Mouse (Mus musculus) stomach, postnatal 0 days (tissue): ENCODE measurements at regions not wholly inside any gene's neighbourhood (a gene's known extent, or its start where the extent isn't known, plus 50 kb on each side); places are given as distances from the start of the nearest gene placed in this dataset.

Experiments used
- ATAC-seq: fragments of 200-750 bp; cut with Nextera tagmentation; 2 replicates; pipeline ENCODE4 v1.8.0; 2017; ENCODE audit not compliant: low FRiP score, low TSS enrichment
- DNase-seq: peaks from one replicate; pipeline ENCODE4 v3.0.0-alpha.2; 2016; ENCODE audit warnings: low spot score
- H3K27ac ChIP-seq: fragments of 300-500 bp; sonication (generic); replicated peaks from 2 replicates; pipeline ENCODE4 v1.5.1; 2014; ENCODE audit warnings: mild to moderate bottlenecking, control low read depth
- H3K27me3 ChIP-seq: fragments of 300-500 bp; sonication (generic); 2 replicates; pipeline ENCODE4 v1.6.1; 2014; ENCODE audit warnings: low read length; ENCODE audit not compliant: control insufficient read depth, insufficient read depth
- H3K36me3 ChIP-seq: fragments of 300-500 bp; sonication (generic); 2 replicates; pipeline ENCODE4 v1.6.1; 2014; ENCODE audit warnings: low read length, mixed read lengths; ENCODE audit not compliant: control insufficient read depth, insufficient read depth
- H3K4me1 ChIP-seq: fragments of 300-500 bp; sonication (generic); replicated peaks from 2 replicates; pipeline ENCODE4 v1.6.1; 2014; ENCODE audit warnings: antibody characterized with exemption; ENCODE audit not compliant: control insufficient read depth, insufficient read depth
- H3K4me2 ChIP-seq: fragments of 300-500 bp; sonication (generic); replicated peaks from 2 replicates; pipeline ENCODE4 v1.6.1; 2014; ENCODE audit warnings: low read depth, mild to moderate bottlenecking, control low read depth, moderate library complexity
- H3K4me3 ChIP-seq: fragments of 300-500 bp; sonication (generic); 2 replicates; pipeline ENCODE4 v1.5.1; 2014; ENCODE audit warnings: low read depth, low read length, control low read depth
- H3K9ac ChIP-seq: fragments of 300-500 bp; sonication (generic); 2 replicates; pipeline ENCODE4 v1.6.1; 2014; ENCODE audit warnings: mild to moderate bottlenecking, low read length, control low read depth, mixed read lengths
- H3K9me3 ChIP-seq: fragments of 300-500 bp; sonication (generic); 2 replicates; pipeline ENCODE4 v1.6.1; 2016; ENCODE audit warnings: low read length; ENCODE audit not compliant: control insufficient read depth
- CTCF ChIP-seq: IDR thresholded peaks from 2 replicates; pipeline ENCODE4 v1.5.1; 2016; ENCODE audit warnings: antibody characterized with exemption, low read depth, mild to moderate bottlenecking, moderate library complexity
- EP300 ChIP-seq: optimal IDR thresholded peaks from 2 replicates; pipeline ENCODE3; 2016; ENCODE audit warnings: antibody characterized with exemption
- WGBS: fragments of 180-500 bp; shearing (Covaris S2); extraction: QIAGEN DNeasy Blood & Tissue Kit; methylation state at CpG from one replicate; pipeline ENCODE4 v1.1.7; 2014; 5-methylcytosine and 5-hydroxymethylcytosine counted together

DNA sequence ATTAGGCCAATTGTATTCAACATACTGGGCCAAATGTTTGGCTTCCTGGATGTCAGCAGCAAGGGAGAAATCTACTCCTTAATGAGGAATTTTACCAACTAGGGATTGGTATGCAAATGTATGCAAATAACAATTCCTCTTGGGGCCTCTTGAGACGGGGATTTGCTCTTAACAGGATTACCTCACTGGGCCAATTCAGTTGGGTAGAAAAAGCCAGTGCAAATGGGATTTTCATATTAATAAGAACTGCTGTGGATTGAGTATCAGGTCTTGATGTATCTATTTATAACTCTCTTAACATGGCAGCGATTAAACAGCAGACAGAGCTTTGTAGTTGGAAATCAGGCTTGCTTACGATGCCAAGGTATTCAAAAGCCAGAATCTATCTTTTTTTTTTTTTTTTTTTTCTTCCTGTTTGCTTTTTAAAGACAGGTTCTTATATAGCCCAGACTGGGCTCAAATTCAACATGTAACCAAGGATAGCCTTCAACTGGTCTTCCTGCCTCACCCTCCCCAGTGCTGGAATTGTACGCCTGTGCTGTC lies 95.7 kb upstream of the Fam174b start:
- TF ChIP-seq CTCF (no peak), EP300 (no peak)
- no peaks in the 10 kb centered on the region for H3K27me3 ChIP-seq
- 55% methylated on average over 4 of the region's 4 CpGs for WGBS

GRCm38 (mm10) chr7:73643993-73644335 lies 96.1 kb upstream of the Fam174b start:
- Histone ChIP-seq H3K9me3 (no peaks in the 10 kb centered on the region), H3K4me3 (no peak overlapping the region), H3K4me1 (no peaks in the 10 kb centered on the region), H3K9ac (no peak overlapping the region), H3K27me3 (no peaks in the 10 kb centered on the region), H3K36me3 (no peaks in the 10 kb centered on the region), H3K4me2 (no peak overlapping the region), H3K27ac (no peak overlapping the region)
- 56% methylated on average over 10 of the region's 10 CpGs for WGBS
- no peak for DNase-seq
- ATAC-seq = no peak
- TF ChIP-seq CTCF (no peak), EP300 (no peak)

More for the DNA sequence above, 95.7 kb upstream of the Fam174b start:
- Histone ChIP-seq H3K4me1 (no peaks in the 10 kb centered on the region), H3K36me3 (no peaks in the 10 kb centered on the region), H3K9me3 (no peaks in the 10 kb centered on the region), H3K4me2 (no peak overlapping the region), H3K4me3 (no peak overlapping the region), H3K27ac (no peak overlapping the region), H3K9ac (no peak overlapping the region)
- DNase-seq (no peak), ATAC-seq (no peak)

DNA sequence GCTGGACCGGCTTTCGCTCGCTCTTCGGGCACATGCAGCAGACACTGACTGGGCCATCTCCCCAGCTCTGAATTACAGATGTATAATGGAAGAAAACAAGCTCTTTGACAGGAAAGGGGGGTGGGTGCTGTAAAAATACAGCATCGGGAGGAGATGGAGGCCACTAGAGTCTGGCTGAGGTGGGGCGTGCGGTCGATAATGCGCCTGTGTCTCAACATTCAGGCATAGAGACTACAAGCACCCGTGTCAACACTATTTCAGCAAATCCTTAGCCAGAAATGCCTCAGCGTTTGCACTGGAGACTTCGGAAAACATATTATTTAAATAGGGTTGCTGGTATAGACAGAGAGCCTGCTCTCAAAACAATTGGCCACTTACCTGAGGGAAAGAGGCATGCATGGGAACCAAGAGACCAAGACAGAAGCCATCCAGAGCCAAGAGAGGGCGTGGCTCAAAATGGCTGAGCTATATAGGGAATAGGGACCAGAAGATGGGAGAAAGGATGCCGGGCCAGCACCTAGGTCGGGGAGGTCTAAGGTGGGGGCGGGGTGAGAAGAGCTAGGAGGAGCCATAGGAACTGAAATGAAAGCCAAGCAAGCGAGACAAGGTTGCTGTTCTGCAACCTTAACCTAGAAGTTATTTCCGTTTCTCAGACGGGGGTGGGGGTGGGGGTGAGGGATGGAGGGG lies 96.7 kb upstream of the Fam174b start:
- WGBS = 79% methylated on average over 19 of the region's 19 CpGs
- no peak for ATAC-seq
- Histone ChIP-seq H3K36me3 (no peaks in the 10 kb centered on the region), H3K27ac (no peak overlapping the region), H3K4me1 (no peaks in the 10 kb centered on the region), H3K9me3 (no peaks in the 10 kb centered on the region), H3K27me3 (no peaks in the 10 kb centered on the region), H3K4me2 (no peak overlapping the region), H3K4me3 (no peak overlapping the region), H3K9ac (no peak overlapping the region)
- TF ChIP-seq CTCF (no peak), EP300 (no peak)
- no peak for DNase-seq

DNA sequence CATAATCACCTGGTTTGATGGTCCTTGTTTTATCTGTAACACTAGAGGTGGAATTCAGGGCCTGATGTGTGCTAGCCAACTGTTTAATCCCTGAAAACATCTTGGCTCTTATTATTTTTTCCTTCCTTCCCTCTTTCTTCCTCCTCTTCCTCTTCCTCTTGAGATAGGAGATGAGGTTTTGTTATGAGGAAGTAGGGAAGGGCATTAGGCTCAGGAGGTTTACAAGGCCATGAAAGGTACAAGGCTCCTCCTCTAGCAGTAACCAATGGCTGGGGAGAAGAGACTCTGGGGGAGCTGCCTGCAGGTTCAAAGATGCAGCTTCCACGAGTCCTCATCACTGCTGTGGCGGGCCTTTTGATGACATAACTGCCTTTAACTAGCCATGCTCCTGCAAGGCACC lies 98.6 kb upstream of the Chd2 start:
- H3K9ac ChIP-seq = no peak overlapping the region
- H3K27ac ChIP-seq = no peak overlapping the region
- DNase-seq (no peak), ATAC-seq (no peak)
- H3K9me3 ChIP-seq = no peaks in the 10 kb centered on the region
- H3K36me3 ChIP-seq = no peaks in the 10 kb centered on the region
- no peak overlapping the region for H3K4me2 ChIP-seq
- WGBS = 63% methylated on average over 2 of the region's 2 CpGs
- no peaks in the 10 kb centered on the region for H3K27me3 ChIP-seq
- TF ChIP-seq CTCF (no peak), EP300 (no peak)
- no peaks in the 10 kb centered on the region for H3K4me1 ChIP-seq
- H3K4me3 ChIP-seq = no peak overlapping the region

GRCm38 (mm10) chr7:73637810-73638125 lies 96.1 kb upstream of the Chd2 start:
- Histone ChIP-seq H3K9me3 (no peaks in the 10 kb centered on the region), H3K27ac (no peak overlapping the region), H3K9ac (no peak overlapping the region), H3K4me1 (no peaks in the 10 kb centered on the region), H3K4me2 (no peak overlapping the region), H3K4me3 (no peak overlapping the region), H3K27me3 (no peaks in the 10 kb centered on the region), H3K36me3 (no peaks in the 10 kb centered on the region)
- ATAC-seq (no peak), DNase-seq (no peak)
- whole genome bisulfite sequencing = 79% methylated on average over 4 of the region's 4 CpGs
- no peak for TF ChIP-seq EP300
- TF ChIP-seq CTCF = no peak

DNA sequence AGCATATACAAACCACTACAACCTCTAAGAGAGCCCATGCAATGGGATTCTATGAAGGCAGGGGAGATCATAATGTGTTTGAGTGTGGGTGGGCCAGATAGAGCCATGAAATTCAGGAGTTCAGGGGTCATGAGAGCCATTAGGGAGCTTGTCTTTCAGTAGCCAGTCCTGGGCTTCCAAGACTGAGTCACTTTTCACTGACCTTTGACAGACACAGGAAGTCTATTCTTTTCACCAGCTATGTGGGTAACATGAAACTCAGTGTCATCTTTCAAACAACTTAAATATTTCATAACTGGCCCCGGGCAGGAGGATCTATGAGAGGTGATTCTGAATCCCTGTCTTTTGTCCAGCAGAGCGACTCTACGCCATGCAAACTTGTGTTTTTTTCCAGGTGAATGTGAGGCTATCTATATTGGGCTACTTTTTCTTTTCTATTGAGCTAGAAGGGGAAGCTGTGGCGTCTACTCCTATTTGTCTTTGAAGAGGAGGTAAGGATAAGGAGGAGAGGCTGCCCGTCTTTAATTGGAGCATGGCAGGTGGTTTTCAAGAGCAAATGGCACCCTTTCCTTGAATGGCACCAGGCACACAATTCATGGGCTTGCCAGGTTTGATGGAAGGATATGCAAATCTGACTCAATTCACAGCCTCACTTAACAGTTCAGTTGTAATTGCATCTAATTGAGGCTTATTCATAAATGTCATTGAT lies 95.6 kb upstream of the Chd2 start:
- ATAC-seq (0 out of 2 replicates have a peak, but pooled peaks have one; percentile 16), DNase-seq (no peak)
- Histone ChIP-seq H3K36me3 (no peaks in the 10 kb centered on the region), H3K9me3 (no peaks in the 10 kb centered on the region), H3K27ac (no peak overlapping the region), H3K9ac (no peak overlapping the region), H3K27me3 (no peaks in the 10 kb centered on the region), H3K4me3 (no peak overlapping the region), H3K4me1 (no peaks in the 10 kb centered on the region), H3K4me2 (no peak overlapping the region)
- WGBS = 68% methylated on average over 5 of the region's 5 CpGs
- TF ChIP-seq EP300 (no peak), CTCF (no peak)
